Mouse (Mus musculus): ENCODE measurements at regions not wholly inside any gene's neighbourhood (a gene's known extent, or its start where the extent isn't known, plus 50 kb on each side); places are given as distances from the start of the nearest gene placed in this dataset.

- TF ChIP-seq CTCF (IDR thresholded peaks at IDR 0.05; ENCODE audit: borderline replicate concordance, insufficient read depth, low read length) (no peak), POLR2A (IDR thresholded peaks at IDR 0.05; ENCODE audit: low read depth, low read length) (no peak)
These were observed 1077.8 kb upstream of the Nr2f1 start for GRCm38 (mm10) chr13:79277313-79277712.

Data from embryonic fibroblast, embryonic 13.5 days (primary cell).